Mouse (Mus musculus) adrenal gland, adult 8-10 months (tissue): ENCODE results near the gene Map3k3. TPM values are rescaled to one million over a fixed set of nuclear protein-coding genes. Genes with fewer than 3 reads are reported as not detected.
A peak's percentile ranks its signal among the peaks of the same experiment; 100 is the strongest.
"Not testable (repeated sequence)": the region's sequence is repeated elsewhere in the genome, so short reads cannot be mapped to it uniquely, and the experiment has no call there.

Source experiments
- DNase-seq: peaks from one replicate; pipeline ENCODE4 v3.0.0; 2022
- total RNA-seq, 4 experiments: library from RNA; stranded (reverse); gene quantifications; 2 replicates each; pipeline ENCODE4 v1.2.4; 2022

The Map3k3 gene
- total RNA-seq, 4 experiments from 2014 or later = 41.7 to 58.2 (median 47.2) TPM

DNA sequence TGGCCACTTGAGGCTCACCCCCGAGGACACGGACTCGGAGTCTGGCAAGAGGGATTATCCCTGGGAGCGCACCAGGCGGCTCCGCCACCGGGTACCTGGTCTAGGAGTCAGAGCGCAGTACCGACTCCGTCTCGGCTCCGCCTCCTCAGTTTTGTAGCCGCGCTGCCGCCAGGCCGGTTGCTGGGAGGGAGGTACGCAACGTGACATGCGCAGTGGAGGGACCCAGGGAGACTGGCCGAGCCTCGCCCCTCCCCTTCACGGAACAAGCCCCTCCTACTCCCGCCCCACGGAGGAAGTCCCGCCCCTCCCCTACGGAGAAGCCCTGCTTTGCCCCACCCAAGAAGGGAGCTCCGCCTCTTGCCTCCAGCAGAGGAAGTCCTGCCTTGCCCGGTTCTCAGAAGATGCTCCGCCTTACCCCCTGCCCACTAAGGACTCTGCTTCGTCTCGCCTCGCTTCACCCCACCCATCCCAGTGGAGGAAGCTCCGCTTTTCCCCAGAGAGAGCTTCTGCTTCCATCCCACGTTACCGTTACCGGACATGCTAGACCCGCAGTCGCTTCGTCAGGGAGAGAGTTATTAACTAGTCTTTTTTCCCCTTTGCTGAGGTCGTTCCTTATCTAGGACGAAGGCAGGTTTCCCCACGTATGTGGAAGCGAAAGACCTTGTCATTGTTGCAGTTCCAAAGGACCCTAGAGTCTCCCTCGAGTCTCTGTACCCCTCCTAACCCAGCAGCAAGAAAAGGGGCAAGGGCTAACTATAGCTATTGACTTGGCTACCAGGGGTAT lies 109.2 kb downstream of the Map3k3 start:
- DNase-seq = peak; percentile 96

DNA sequence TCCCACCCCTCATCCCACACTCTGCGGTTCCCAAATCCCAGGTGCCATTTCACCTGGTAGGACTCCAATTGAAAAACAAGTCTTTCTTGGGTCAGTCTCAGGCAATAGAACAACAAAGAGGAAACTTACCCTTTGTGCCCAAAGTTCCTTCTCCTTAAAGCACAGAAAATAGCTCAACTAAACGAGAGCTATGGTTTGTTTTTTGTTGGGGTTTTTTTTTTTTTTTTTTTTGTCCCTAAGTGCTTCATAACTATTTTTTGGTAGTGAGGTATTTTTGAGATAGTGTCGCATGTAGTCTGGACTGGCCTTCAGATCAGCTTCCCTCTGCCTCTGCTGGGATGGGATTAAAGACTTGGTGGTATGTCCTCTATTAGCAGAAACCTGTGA lies 109.7 kb downstream of the Map3k3 start:
- DNase-seq = no peak

DNA sequence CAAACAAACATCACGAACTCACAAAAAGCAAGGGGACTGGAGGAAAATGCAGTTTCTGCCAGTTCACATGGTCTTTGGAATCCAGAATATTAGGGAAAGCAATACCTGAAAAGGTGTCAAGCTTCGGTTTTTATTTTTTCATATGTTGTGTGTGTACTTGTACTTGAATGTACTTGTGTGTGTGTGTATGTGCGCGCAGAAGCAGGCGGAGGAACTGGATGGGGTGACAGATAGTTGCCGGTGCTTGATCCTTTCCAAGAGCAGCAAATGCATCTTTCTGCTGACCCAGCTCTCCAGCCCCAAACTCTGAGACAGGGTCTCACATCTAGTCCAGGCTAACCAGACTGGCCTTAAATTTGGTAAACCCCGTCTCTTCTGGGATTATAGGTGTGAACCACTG lies 110.5 kb downstream of the Map3k3 start:
- DNase-seq = no peak

DNA sequence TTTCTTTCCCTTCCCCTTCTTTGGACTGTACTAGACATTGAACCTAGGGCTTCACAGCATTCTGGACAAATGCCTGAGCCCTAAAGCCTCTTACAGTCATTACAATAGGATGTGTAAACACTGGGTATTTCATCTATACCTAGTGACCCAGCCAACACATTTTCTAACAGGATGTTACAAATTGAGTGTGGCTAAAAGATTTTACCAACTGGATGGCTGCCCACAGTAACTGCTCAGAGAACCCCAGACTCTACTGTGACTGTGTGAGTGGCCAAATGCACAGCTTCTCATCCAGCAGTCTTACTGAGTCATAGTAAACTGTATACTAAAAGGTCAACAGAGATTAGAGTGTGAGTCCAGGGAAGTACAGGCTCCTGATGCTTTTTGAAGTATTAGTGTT lies 110.9 kb downstream of the Map3k3 start:
- no peak for DNase-seq

DNA sequence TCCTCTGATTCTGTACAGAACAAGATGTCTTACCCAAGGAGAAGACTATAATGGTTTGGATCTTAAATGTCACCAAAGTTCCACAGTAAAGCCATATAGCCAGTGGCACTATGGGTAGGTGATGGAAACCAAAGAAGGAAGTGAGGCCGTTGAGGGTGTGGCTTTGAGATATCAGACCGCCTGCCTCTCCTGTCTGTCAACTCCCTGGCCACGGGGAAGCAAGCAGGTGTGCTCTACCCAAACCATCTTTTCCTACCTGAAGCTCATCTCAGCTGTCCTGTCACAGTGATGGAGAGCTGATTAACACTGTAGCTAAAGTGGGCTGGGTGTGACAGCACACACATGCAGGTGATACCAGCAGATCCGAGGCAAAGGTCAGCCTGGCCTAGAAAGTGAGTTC lies 113.9 kb downstream of the Map3k3 start:
- DNase-seq = no peak

DNA sequence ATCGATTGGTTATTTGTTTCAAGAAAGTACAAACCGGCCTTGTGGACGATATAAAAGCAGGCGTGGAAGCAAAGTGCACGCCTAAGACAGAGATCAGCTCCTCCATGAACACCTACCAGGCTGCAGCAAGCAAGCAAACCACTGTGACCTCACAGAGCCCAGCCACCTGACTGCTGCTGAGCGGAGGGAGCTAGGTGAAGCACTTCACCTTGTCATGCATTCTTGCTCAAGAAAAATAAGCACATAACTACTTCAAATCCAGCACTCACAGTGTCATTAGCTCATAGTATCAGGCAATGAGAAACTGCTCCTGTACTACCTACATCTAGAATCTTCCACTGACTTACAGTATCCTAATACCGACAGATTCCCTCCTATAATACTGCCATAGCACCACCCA lies 115.6 kb downstream of the Map3k3 start:
- not testable (repeated sequence) for DNase-seq

DNA sequence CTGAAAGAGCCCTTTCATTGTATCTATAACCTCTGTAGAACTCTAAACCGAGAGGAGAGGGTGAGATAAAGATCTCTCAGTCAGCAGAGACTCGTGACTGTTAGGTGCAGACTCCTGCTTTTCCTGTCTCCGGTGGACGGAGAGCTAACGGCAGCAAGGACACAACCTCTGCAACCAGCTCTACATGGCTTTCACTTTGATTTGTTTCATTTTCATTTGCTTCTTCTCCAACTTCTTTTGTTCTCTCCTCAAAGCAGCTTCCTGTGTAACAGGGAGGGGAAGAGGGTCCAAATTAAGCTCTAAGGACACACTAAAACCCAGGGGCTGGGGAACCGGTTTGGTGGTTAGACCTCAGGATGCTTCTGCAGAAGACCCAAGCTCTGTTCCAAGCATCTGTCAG lies 116.3 kb downstream of the Map3k3 start:
- DNase-seq = no peak

DNA sequence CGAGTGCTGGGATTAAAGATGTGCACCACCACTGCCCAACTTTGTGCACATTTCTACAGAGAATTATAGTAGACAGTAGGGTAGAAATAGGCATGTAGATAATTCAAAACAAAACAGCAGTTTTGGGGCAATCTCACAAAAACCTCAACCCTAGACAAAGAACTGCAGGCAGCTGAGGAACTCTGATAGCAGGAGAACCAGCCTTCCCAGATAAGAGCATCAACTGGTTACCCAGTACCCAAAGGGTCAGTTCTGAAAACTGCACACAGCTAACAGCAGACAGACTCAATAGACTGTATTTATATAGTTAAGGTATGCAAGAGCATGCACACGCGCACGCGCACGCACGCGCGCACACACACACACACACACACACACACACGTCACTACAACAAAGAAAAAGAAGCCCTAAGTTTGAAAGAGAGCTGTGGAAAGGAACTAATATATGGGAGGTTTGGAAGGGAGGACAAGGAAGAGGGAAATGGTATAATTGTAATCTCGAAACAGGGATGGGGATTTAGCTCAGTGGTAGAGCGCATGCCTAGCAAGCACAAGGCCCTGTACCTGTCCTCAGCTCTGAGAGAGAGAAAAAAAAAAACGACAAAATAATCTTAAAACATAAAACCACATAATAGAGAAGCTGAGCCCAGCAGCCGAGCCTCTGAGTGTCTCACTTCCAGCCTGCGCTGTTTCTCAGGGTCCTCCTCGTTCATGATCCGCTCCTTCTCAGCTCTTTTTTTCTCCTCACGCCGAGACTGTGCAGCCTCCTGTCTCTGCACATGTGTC lies 117.1 kb downstream of the Map3k3 start:
- DNase-seq = no peak

DNA sequence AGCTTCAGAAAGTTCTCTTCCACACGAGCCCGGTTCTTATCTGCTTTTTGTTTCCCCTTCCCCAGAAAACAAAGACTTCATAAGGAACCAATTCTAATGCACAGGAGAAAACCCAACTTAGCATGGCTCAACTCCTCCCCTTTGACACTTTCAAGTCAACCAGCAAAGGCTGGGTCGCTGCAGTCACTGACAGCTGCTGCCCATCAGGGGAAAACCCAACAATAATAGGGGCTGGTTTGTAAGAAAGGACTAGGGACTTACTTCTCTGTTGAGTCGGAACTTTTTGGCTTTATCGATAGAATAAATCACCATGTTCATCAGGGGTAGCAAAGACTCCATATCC lies 117.7 kb downstream of the Map3k3 start, which contains the start of gene Strada:
Strada (minus strand) TSS at position 46 of the 343 bp plus-strand sequence.
- no peak for DNase-seq

Other genes starting within 250 kb of the Map3k3 start
- gene Cyb561, start 131.3 kb upstream of the Map3k3 start, total RNA-seq = 100 to 1,000 TPM; 214 to 322 (median 255) TPM
- gene Ace, start 116.7 kb upstream of the Map3k3 start, total RNA-seq = 10 to 100 TPM in 3 of 4 experiments, 1 to 10 TPM in 1; 9.4 to 22.2 (median 12.1) TPM
- gene Ace3, start 89.9 kb upstream of the Map3k3 start, total RNA-seq = not detected
- gene Kcnh6, start 76.5 kb upstream of the Map3k3 start, total RNA-seq = under 1 TPM; 0.31 to 0.67 (median 0.40) TPM
- gene Dcaf7, start 47.7 kb upstream of the Map3k3 start, total RNA-seq = 10 to 100 TPM; 57.3 to 79.3 (median 70.3) TPM
- 10 to 100 TPM; 26.3 to 38.6 (median 33.1) TPM for gene Taco1, start 18.6 kb upstream of the Map3k3 start, total RNA-seq
- gene Gm10840, start 76.2 kb downstream of the Map3k3 start, total RNA-seq = not detected
- gene Limd2, start 76.2 kb downstream of the Map3k3 start, total RNA-seq = 10 to 100 TPM in 3 of 4 experiments, 1 to 10 TPM in 1; 9.6 to 18.9 (median 14.3) TPM
- 10 to 100 TPM; 15.1 to 26.8 (median 19.3) TPM for gene Strada, start 117.6 kb downstream of the Map3k3 start, total RNA-seq
- gene Ccdc47, start 131.7 kb downstream of the Map3k3 start, total RNA-seq = 100 to 1,000 TPM in 3 of 4 experiments, 10 to 100 TPM in 1; 84.3 to 125 (median 116) TPM
- gene Ddx42, start 132.3 kb downstream of the Map3k3 start, total RNA-seq = 10 to 100 TPM; 53.4 to 71.6 (median 64.1) TPM
- 10 to 100 TPM; 42.3 to 82.3 (median 59.1) TPM for gene Ftsj3, start 171.5 kb downstream of the Map3k3 start, total RNA-seq
- 100 to 1,000 TPM; 151 to 166 (median 154) TPM for gene Psmc5, start 171.5 kb downstream of the Map3k3 start, total RNA-seq
- gene Smarcd2, start 188.4 kb downstream of the Map3k3 start, total RNA-seq = 10 to 100 TPM; 74.0 to 91.9 (median 85.8) TPM
- gene Tcam1, start 192.1 kb downstream of the Map3k3 start, total RNA-seq = under 1 TPM in 3 of 4 experiments, not detected in 1; 0.15 to 0.19 (median 0.17) TPM
- gene Gh, start 217.3 kb downstream of the Map3k3 start, total RNA-seq = not detected
- 1 to 10 TPM; 1.2 to 2.3 (median 1.6) TPM for gene Cd79b, start 230.1 kb downstream of the Map3k3 start, total RNA-seq